Mouse (Mus musculus) embryonic facial prominence, embryonic 11.5 days (tissue): ENCODE results near the gene Rhd. TPM values are rescaled to one million over a fixed set of nuclear protein-coding genes. Genes with fewer than 3 reads are reported as not detected.

Experiments used
- ATAC-seq: fragments of 200-750 bp; cut with Nextera tagmentation; replicated peaks from 2 replicates; pipeline ENCODE4 v1.8.0; 2017; ENCODE audit warnings: low read depth; ENCODE audit not compliant: insufficient number of reproducible peaks, low FRiP score, low TSS enrichment
- DNase-seq: peaks from one replicate; pipeline ENCODE4 v3.0.0-alpha.2; 2015; ENCODE audit warnings: low spot score
- H3K27ac ChIP-seq: fragments of 300-500 bp; sonication (generic); replicated peaks from 2 replicates; pipeline ENCODE4 v1.5.1; 2014; ENCODE audit warnings: mild to moderate bottlenecking, low read depth, low read length, control low read depth
- H3K27me3 ChIP-seq: fragments of 300-500 bp; sonication (generic); 2 replicates; pipeline ENCODE4 v1.6.1; 2014; ENCODE audit warnings: mild to moderate bottlenecking, low read length, moderate library complexity, mixed read lengths; ENCODE audit not compliant: control insufficient read depth, insufficient read depth
- H3K36me3 ChIP-seq: fragments of 300-500 bp; sonication (generic); replicated peaks from 2 replicates; pipeline ENCODE4 v1.6.1; 2014; ENCODE audit warnings: low read depth, mild to moderate bottlenecking, low read length, moderate library complexity, mixed read lengths; ENCODE audit not compliant: control insufficient read depth, insufficient read depth
- H3K4me1 ChIP-seq: fragments of 300-500 bp; sonication (generic); 2 replicates; pipeline ENCODE4 v1.6.1; 2014; ENCODE audit warnings: low read length, mixed read lengths; ENCODE audit not compliant: control insufficient read depth, insufficient read depth
- H3K4me2 ChIP-seq: fragments of 300-500 bp; sonication (generic); 2 replicates; pipeline ENCODE4 v1.6.1; 2014; ENCODE audit warnings: low read depth, mild to moderate bottlenecking, control low read depth, low read length, moderate library complexity
- H3K4me3 ChIP-seq: fragments of 300-500 bp; sonication (generic); 2 replicates; pipeline ENCODE4 v1.5.1; 2014; ENCODE audit warnings: low read depth, low read length, control low read depth
- H3K9ac ChIP-seq: fragments of 300-500 bp; sonication (generic); replicated peaks from 2 replicates; pipeline ENCODE4 v1.6.1; 2014; ENCODE audit warnings: mild to moderate bottlenecking, control low read depth, low read length
- H3K9me3 ChIP-seq: fragments of 300-500 bp; sonication (generic); replicated peaks from 2 replicates; pipeline ENCODE4 v1.6.1; 2016; ENCODE audit warnings: mild to moderate bottlenecking, low read length, inconsistent platforms, mixed read lengths; ENCODE audit not compliant: control insufficient read depth
- WGBS: fragments of 180-500 bp; shearing (Covaris S2); extraction: QIAGEN DNeasy Blood & Tissue Kit; methylation state at CpG from one replicate; pipeline ENCODE4 v1.1.7; 2014; 5-methylcytosine and 5-hydroxymethylcytosine counted together
- polyA plus RNA-seq: library from polyadenylated mRNA; unstranded; fragments of >200 nt; fragmentation: Nextera tagmentation; extraction: Ambion mirVana; gene quantifications from 2 replicates; pipeline ENCODE4 v1.2.1, GENCODE M21; 2014

Rhd gene
- polyA plus RNA-seq, 1 experiment from 2014 or later, result 13.7 TPM

GRCm38 (mm10) chr4:134939900-134940299, 75.6 kb downstream of the Rhd start:
- H3K4me3 ChIP-seq, result no peak overlapping the region

GRCm38 (mm10) chr4:134943758-134944538, 79.6 kb downstream of the Rhd start:
- Histone ChIP-seq H3K27me3 (no peaks in the 10 kb centered on the region; the same call in 1 of the 2 replicates), H3K27ac (no peak overlapping the region), H3K4me3 (no peak overlapping the region), H3K9ac (no peak overlapping the region), H3K9me3 (no peaks in the 10 kb centered on the region), H3K36me3 (no peaks in the 10 kb centered on the region), H3K4me1 (no peaks in the 10 kb centered on the region), H3K4me2 (no peak overlapping the region)
- WGBS, result 48% methylated on average over 27 of the region's 27 CpGs
- DNase-seq (no peak), ATAC-seq (no peak)

More at GRCm38 (mm10) chr4:134939900-134940299, 75.6 kb downstream of the Rhd start:
- Histone ChIP-seq H3K4me2 (no peak overlapping the region), H3K36me3 (peaks cover 2% of the 10 kb centered on the region; the same call in 1 of the 2 replicates), H3K27ac (no peak overlapping the region), H3K9ac (no peak overlapping the region), H3K4me1 (no peaks in the 10 kb centered on the region), H3K9me3 (no peaks in the 10 kb centered on the region), H3K27me3 (no peaks in the 10 kb centered on the region; the same call in 1 of the 2 replicates)
- no peak for DNase-seq
- 68% methylated on average over 9 of the region's 9 CpGs for WGBS
- ATAC-seq, result no peak

Other genes starting within 250 kb of the Rhd start
- gene Man1c1, start 160.2 kb upstream of the Rhd start, polyA plus RNA-seq, result 1.9 and 3.3 TPM in 2 replicates
- 9.6 and 11.4 TPM in 2 replicates for gene Ldlrap1, start 96.5 kb upstream of the Rhd start, polyA plus RNA-seq
- 47.0 and 47.8 TPM in 2 replicates for gene Maco1, start 11.2 kb upstream of the Rhd start, polyA plus RNA-seq
- gene Tmem50a, start 50.5 kb downstream of the Rhd start, polyA plus RNA-seq, result 148 and 151 TPM in 2 replicates
- gene Rsrp1, start 59.1 kb downstream of the Rhd start, polyA plus RNA-seq, result 351 and 368 TPM in 2 replicates
- 69.5 and 79.5 TPM in 2 replicates for gene Syf2, start 66.4 kb downstream of the Rhd start, polyA plus RNA-seq